Mouse (Mus musculus) urinary bladder, adult 2 months (tissue): ENCODE results near the gene Unc80. TPM values are rescaled to one million over a fixed set of nuclear protein-coding genes. Genes with fewer than 3 reads are reported as not detected.

Experiments
- DNase-seq: peaks from one replicate; pipeline ENCODE4 v3.0.0; 2022; ENCODE audit warnings: low spot score
- polyA plus RNA-seq: library from polyadenylated mRNA; depleted of rRNA; stranded (reverse); fragments of >200 nt; gene quantifications from 2 replicates; pipeline ENCODE4 v1.2.3, GENCODE M21; 2012; rRNA removed

The Unc80 gene
- polyA plus RNA-seq, 1 experiment: 0.07 TPM

DNA sequence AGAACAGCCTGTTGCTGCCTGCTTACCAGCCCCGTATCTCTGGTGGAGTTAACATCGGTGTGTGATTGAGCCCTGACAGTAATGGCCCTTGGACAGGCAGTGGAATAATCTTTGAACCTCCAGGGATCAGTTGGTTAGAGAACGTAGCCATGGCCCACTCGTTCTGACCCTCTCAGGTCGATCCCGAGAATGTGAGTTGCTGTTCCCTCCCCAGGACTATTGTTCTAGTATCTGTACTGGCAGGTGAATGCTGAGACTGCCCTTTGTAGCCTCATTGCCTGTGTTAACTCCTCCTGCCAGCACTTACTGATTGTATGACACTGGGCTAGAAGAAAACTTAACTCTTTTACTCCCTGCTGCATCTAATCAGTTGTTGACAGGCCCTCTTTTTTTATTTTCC, 236.4 kb downstream of the Unc80 start:
- no peak for DNase-seq

DNA sequence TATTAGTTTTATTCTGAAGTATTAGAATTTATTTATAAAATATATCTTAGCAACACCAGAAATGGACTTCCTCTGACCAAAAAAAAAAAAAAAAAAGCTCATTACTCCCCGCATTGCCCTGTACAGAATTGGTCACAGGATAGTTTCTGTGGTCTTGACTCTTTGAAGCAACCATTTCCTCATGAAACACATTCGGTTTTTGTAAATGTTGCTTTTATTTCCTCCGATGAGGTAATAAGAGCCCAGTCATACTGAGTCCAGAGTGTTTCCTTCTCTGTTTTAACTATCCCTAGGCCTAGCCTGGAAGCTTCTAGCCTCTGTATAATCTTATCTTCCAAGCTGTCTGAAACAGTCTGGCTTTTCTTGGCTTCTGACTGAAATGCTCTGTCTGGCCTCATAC, 244.7 kb downstream of the Unc80 start:
- no peak for DNase-seq

DNA sequence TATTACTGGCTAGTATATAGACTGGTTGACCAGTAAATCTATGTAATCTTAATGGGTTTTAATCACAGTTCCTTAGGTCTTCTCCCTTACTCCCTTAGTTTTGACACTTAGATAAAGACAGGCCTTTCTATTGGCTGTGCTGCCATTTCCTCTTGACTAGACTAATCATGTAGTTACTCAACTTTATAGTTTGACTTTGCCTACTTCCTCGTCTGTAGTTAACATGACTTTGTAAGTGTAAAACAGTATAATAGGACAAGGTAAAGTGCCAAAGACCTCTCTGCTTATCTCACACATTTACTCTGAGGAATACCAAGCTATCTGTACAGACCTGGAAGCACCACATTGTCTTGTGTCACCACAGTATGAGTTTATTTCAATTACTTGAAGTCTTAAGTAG, 262.4 kb downstream of the Unc80 start:
- DNase-seq: no peak

Other genes starting within 250 kb of the Unc80 start
- 27.0 and 31.1 TPM in 2 replicates for gene Rpe, start 232.5 kb downstream of the Unc80 start, polyA plus RNA-seq